Comparison of ENCODE assay signal across 8 mouse cellular contexts in genomic region chr2:59881831-59882741, GRCm38 (mm10). TPM values are rescaled to one million over a fixed set of nuclear protein-coding genes. Genes with fewer than 3 reads are reported as not detected.
A peak's percentile ranks its signal among the peaks of the same experiment; 100 is the strongest.
DNase-seq lines count a peak whose midpoint lies in the region; ATAC-seq and TF ChIP-seq lines count a peak whose summit lies in the region.

TSS of gene Wdsub1 (minus strand) at chr2:59882591.

- peak; percentile 30; the same call in 1 of the 2 replicates for TF ChIP-seq CTCF in gastrocnemius, adult 2 months (IDR thresholded peaks at IDR 0.05)
- 0 out of 2 replicates have a peak, but pooled peaks have one; percentile 15 for TF ChIP-seq CTCF in hindbrain, postnatal 0 days (IDR thresholded peaks at IDR 0.05; ENCODE audit: low read depth)
- no peak for TF ChIP-seq CTCF in left cerebral cortex, adult 2 months (IDR thresholded peaks at IDR 0.05)

- no peaks in the 10 kb centered on the region for H3K36me3 ChIP-seq in hindbrain, postnatal 0 days (ENCODE audit: insufficient read depth, low read length)

- H3K27ac ChIP-seq in gastrocnemius, adult 2 months = peak within 1 kb of the TSS; percentile 92
- peak within 1 kb of the TSS; percentile 75 for H3K27ac ChIP-seq in hindbrain, postnatal 0 days
- H3K27ac ChIP-seq in left cerebral cortex, adult 2 months = peak within 1 kb of the TSS; percentile 92

- H3K9ac ChIP-seq in hindbrain, postnatal 0 days (replicated peaks; ENCODE audit: low read length) = peak within 1 kb of the TSS; percentile 57

- intact Hi-C loops in gastrocnemius, adult 2 months (cut with DNase I) = loop anchor here (5.0 kb wide), 2 partner anchors 50 to 335 kb away; no protein-coding TSS in a partner anchor
- intact Hi-C loops in left cerebral cortex, adult 2 months (cut with DNase I) = loop anchor here (10.0 kb wide), 1 partner anchor 337 kb away; no protein-coding TSS in a partner anchor

- H3K9me3 ChIP-seq in hindbrain, postnatal 0 days (ENCODE audit: low read length) = no peaks in the 10 kb centered on the region

- ATAC-seq in hindbrain, postnatal 0 days = peak; percentile 99
- ATAC-seq in megakaryocyte, adult 5-6 weeks (ENCODE audit: poor library complexity, severe bottlenecking) = peak; percentile 94

- peak within 1 kb of the TSS; percentile 77 for H3K4me2 ChIP-seq in hindbrain, postnatal 0 days (ENCODE audit: low read depth, low read length)

- no peaks in the 10 kb centered on the region for H3K27me3 ChIP-seq in hindbrain, postnatal 0 days (ENCODE audit: insufficient read depth, low read length)

- H3K4me3 ChIP-seq in gastrocnemius, adult 2 months = peak within 1 kb of the TSS; percentile 81
- peak within 1 kb of the TSS; percentile 65 for H3K4me3 ChIP-seq in hindbrain, postnatal 0 days (ENCODE audit: low read length)
- peak within 1 kb of the TSS; percentile 70 for H3K4me3 ChIP-seq in left cerebral cortex, adult 2 months

- no peaks in the 10 kb centered on the region for H3K4me1 ChIP-seq in hindbrain, postnatal 0 days (ENCODE audit: insufficient read depth, low read length)

- peak; percentile 83 for DNase-seq in WW6 (ENCODE audit: low read depth, low spot score)
- DNase-seq in cerebellum, postnatal 4 days (ENCODE audit: low spot score in 2 of 2) = peak; percentile 67 to 88
- peak; percentile 97 for DNase-seq in gastrocnemius, adult 2 months
- DNase-seq in hindbrain, postnatal 0 days (ENCODE audit: low spot score) = peak; percentile 96
- peak; percentile 88 to 91 for DNase-seq in left cerebral cortex, adult 2 months (ENCODE audit: extremely low spot score in 1 of 2, low spot score in 2 of 2)
- peak; percentile 88 for DNase-seq in right cerebral cortex, adult 2 months (ENCODE audit: low spot score in 2 of 2)
- peak; percentile 95 for DNase-seq in urinary bladder, postnatal 14 days (ENCODE audit: low spot score)

- WGBS in hindbrain, postnatal 0 days = 5% methylated on average over 57 of the region's 57 CpGs

RNA-seq across cellular contexts. Expression of gene Wdsub1, which starts in this region (rescaled TPM):
- total RNA-seq in gastrocnemius, adult 2 months (2021) = 10 to 100 TPM; 12.0 to 18.4 TPM
- total RNA-seq in hindbrain, postnatal 0 days (2014; rRNA removed) = 38.4 and 84.9 TPM in 2 replicates
- 23.0 and 24.1 TPM in 2 replicates for polyA plus RNA-seq in hindbrain, postnatal 0 days (2015; fragmentation: Nextera tagmentation; extraction: Ambion mirVana)
- 10 to 100 TPM; 17.1 to 17.7 TPM for total RNA-seq in left cerebral cortex, adult 2 months (2021)
- 11.6 and 14.3 TPM in 2 replicates for total RNA-seq in megakaryocyte, adult 5-6 weeks (2015)
- total RNA-seq in megakaryocyte, adult 5-6 weeks (2017) = 21.3 and 31.0 TPM in 2 replicates

Comparison
In these comparisons a context has a peak if more than half of its experiments do, and no peak if none do; other contexts are left out.
1. Peak in every context shown above with its lines: DNase-seq, ATAC-seq, H3K4me3 ChIP-seq and H3K27ac ChIP-seq.